Mouse (Mus musculus): ENCODE data around the gene Ivd. TPM values are rescaled to one million over a fixed set of nuclear protein-coding genes. Genes with fewer than 3 reads are reported as not detected.

Gene Ivd
- polyA plus RNA-seq, 1 experiment from 2014 or later: 68.9 TPM

- WGBS: 68% methylated on average over 8 of the region's 8 CpGs
- H3K4me3 ChIP-seq (replicated peaks; ENCODE audit: low read depth, low read length): no peak overlapping the region
- no peak overlapping the region for H3K9ac ChIP-seq (ENCODE audit: low read depth, low read length)
- no peak for TF ChIP-seq CTCF (IDR thresholded peaks at IDR 0.05; ENCODE audit: low read depth)
- H3K4me2 ChIP-seq (ENCODE audit: low read length): no peak overlapping the region
- H3K9me3 ChIP-seq (replicated peaks; ENCODE audit: low read length): no peaks in the 10 kb centered on the region
- DNase-seq (ENCODE audit: low spot score) (no peak), ATAC-seq (replicated peaks; ENCODE audit: low FRiP score, low read depth) (no peak)
- 0 out of 2 replicates have a peak, but pooled peaks cover 6% of the 10 kb centered on the region for H3K36me3 ChIP-seq (ENCODE audit: insufficient read depth, low read length)
- H3K27ac ChIP-seq: no peak overlapping the region
- no peaks in the 10 kb centered on the region for H3K27me3 ChIP-seq (ENCODE audit: insufficient read depth, low read length)
- H3K4me1 ChIP-seq (replicated peaks; ENCODE audit: insufficient read depth, low read length): peaks cover 14% of the 10 kb centered on the region; the same call in 1 of the 2 replicates
These were observed 51.0 kb downstream of the Ivd start for GRCm38 (mm10) chr2:118912706-118913105.

- Histone ChIP-seq H3K36me3 (ENCODE audit: insufficient read depth, low read length) (0 out of 2 replicates have a peak, but pooled peaks cover 6% of the 10 kb centered on the region), H3K27ac (no peak overlapping the region), H3K4me1 (replicated peaks; ENCODE audit: insufficient read depth, low read length) (peaks cover 12% of the 10 kb centered on the region; the same call in 1 of the 2 replicates), H3K4me2 (ENCODE audit: low read length) (no peak overlapping the region), H3K4me3 (replicated peaks; ENCODE audit: low read depth, low read length) (no peak overlapping the region), H3K27me3 (ENCODE audit: insufficient read depth, low read length) (no peaks in the 10 kb centered on the region), H3K9me3 (replicated peaks; ENCODE audit: low read length) (no peaks in the 10 kb centered on the region), H3K9ac (ENCODE audit: low read depth, low read length) (no peak overlapping the region)
- DNase-seq (ENCODE audit: low spot score) (no peak), ATAC-seq (replicated peaks; ENCODE audit: low FRiP score, low read depth) (no peak)
- no peak for TF ChIP-seq CTCF (IDR thresholded peaks at IDR 0.05; ENCODE audit: low read depth)
- WGBS: 56% methylated on average over 11 of the region's 11 CpGs
These were observed 52.0 kb downstream of the Ivd start for GRCm38 (mm10) chr2:118913551-118914276.

GRCm38 (mm10) chr2:118914685-118915084 lies 52.9 kb downstream of the Ivd start:
- ATAC-seq (replicated peaks; ENCODE audit: low FRiP score, low read depth) (no peak), DNase-seq (ENCODE audit: low spot score) (no peak)
- H3K27me3 ChIP-seq (ENCODE audit: insufficient read depth, low read length): no peaks in the 10 kb centered on the region
- H3K9ac ChIP-seq (ENCODE audit: low read depth, low read length): no peak overlapping the region
- 67% methylated on average over 8 of the region's 8 CpGs for WGBS
- no peaks in the 10 kb centered on the region for H3K9me3 ChIP-seq (replicated peaks; ENCODE audit: low read length)
- H3K4me3 ChIP-seq (replicated peaks; ENCODE audit: low read depth, low read length): no peak overlapping the region
- H3K4me1 ChIP-seq (replicated peaks; ENCODE audit: insufficient read depth, low read length): peaks cover 12% of the 10 kb centered on the region; the same call in 1 of the 2 replicates
- no peak overlapping the region for H3K27ac ChIP-seq
- no peak for TF ChIP-seq CTCF (IDR thresholded peaks at IDR 0.05; ENCODE audit: low read depth)
- 0 out of 2 replicates have a peak, but pooled peaks cover 6% of the 10 kb centered on the region for H3K36me3 ChIP-seq (ENCODE audit: insufficient read depth, low read length)
- H3K4me2 ChIP-seq (ENCODE audit: low read length): no peak overlapping the region

DNA sequence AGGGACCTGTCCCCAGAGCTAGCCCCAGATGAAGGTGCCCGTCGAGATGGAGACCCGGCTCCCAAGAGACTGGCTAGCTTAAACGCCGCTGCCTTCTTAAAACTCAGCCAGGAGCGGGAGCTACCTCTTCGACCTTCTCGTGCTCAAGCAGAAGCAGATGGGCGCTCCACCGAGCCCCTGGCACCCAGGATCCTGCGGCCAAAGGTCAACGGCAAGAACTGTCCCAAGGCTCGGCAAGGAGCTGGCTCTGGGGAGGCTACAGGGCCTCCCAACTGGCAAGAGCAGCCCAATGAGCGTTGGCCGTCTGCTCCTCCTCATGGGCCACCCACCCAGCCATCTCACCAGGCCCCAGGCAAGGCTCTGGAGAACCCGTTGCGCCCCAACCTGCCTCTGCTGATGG lies 54.7 kb downstream of the Ivd start:
- TF ChIP-seq CTCF (IDR thresholded peaks at IDR 0.05; ENCODE audit: low read depth): no peak
- no peaks in the 10 kb centered on the region for H3K9me3 ChIP-seq (replicated peaks; ENCODE audit: low read length)
- no peak overlapping the region for H3K27ac ChIP-seq
- H3K4me1 ChIP-seq (replicated peaks; ENCODE audit: insufficient read depth, low read length): peaks cover 12% of the 10 kb centered on the region; the same call in 1 of the 2 replicates
- H3K27me3 ChIP-seq (ENCODE audit: insufficient read depth, low read length): no peaks in the 10 kb centered on the region
- DNase-seq (ENCODE audit: low spot score): no peak
- 91% methylated on average over 17 of the region's 17 CpGs for WGBS
- no peak overlapping the region for H3K9ac ChIP-seq (ENCODE audit: low read depth, low read length)
- ATAC-seq (replicated peaks; ENCODE audit: low FRiP score, low read depth): no peak
- 0 out of 2 replicates have a peak, but pooled peaks cover 14% of the 10 kb centered on the region for H3K36me3 ChIP-seq (ENCODE audit: insufficient read depth, low read length)
- no peak overlapping the region for H3K4me2 ChIP-seq (ENCODE audit: low read length)
- no peak overlapping the region for H3K4me3 ChIP-seq (replicated peaks; ENCODE audit: low read depth, low read length)

DNA sequence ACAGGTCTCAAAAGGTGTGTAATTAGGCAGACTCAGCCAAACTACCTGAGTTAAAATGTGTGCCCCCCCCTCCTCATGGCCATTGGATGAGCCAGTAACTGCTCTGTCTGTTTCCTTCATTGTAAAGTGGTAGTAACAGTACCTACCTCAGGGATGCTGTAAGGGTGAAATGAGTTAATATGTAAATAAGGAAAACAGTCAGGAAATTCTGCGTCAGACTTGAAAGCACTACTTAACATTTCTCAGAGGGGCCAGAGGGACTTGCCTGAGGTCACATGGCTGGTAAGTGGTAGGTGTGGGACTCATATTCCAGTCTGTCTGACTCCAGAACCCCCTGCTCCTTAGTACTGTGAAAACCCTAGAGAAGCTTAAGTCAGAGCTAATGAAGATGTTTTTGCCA lies 56.8 kb downstream of the Ivd start:
- ATAC-seq (replicated peaks; ENCODE audit: low FRiP score, low read depth) (no peak), DNase-seq (ENCODE audit: low spot score) (no peak)
- Histone ChIP-seq H3K4me2 (ENCODE audit: low read length) (no peak overlapping the region), H3K4me1 (replicated peaks; ENCODE audit: insufficient read depth, low read length) (peaks cover 4% of the 10 kb centered on the region; the same call in 1 of the 2 replicates), H3K4me3 (replicated peaks; ENCODE audit: low read depth, low read length) (no peak overlapping the region), H3K9ac (ENCODE audit: low read depth, low read length) (no peak overlapping the region), H3K36me3 (ENCODE audit: insufficient read depth, low read length) (0 out of 2 replicates have a peak, but pooled peaks cover 25% of the 10 kb centered on the region), H3K9me3 (replicated peaks; ENCODE audit: low read length) (no peaks in the 10 kb centered on the region), H3K27me3 (ENCODE audit: insufficient read depth, low read length) (no peaks in the 10 kb centered on the region), H3K27ac (no peak overlapping the region)
- no peak for TF ChIP-seq CTCF (IDR thresholded peaks at IDR 0.05; ENCODE audit: low read depth)
- WGBS: 48% methylated on average over 1 of the region's 1 CpGs

- Histone ChIP-seq H3K9ac (ENCODE audit: low read depth, low read length) (no peak overlapping the region), H3K27ac (no peak overlapping the region), H3K4me1 (replicated peaks; ENCODE audit: insufficient read depth, low read length) (0 out of 2 replicates have a peak, but pooled peaks cover under 1% of the 10 kb centered on the region), H3K9me3 (replicated peaks; ENCODE audit: low read length) (no peaks in the 10 kb centered on the region), H3K27me3 (ENCODE audit: insufficient read depth, low read length) (no peaks in the 10 kb centered on the region), H3K4me3 (replicated peaks; ENCODE audit: low read depth, low read length) (no peak overlapping the region), H3K4me2 (ENCODE audit: low read length) (no peak overlapping the region), H3K36me3 (ENCODE audit: insufficient read depth, low read length) (0 out of 2 replicates have a peak, but pooled peaks cover 25% of the 10 kb centered on the region)
- no peak for TF ChIP-seq CTCF (IDR thresholded peaks at IDR 0.05; ENCODE audit: low read depth)
- ATAC-seq (replicated peaks; ENCODE audit: low FRiP score, low read depth) (no peak), DNase-seq (ENCODE audit: low spot score) (no peak)
- WGBS: 66% methylated on average over 3 of the region's 3 CpGs
These were observed 58.7 kb downstream of the Ivd start for GRCm38 (mm10) chr2:118920428-118920827.
